Mouse (Mus musculus) MEL (cell line): Measurements from ENCODE around the gene Nisch. TPM values are rescaled to one million over a fixed set of nuclear protein-coding genes. Genes with fewer than 3 reads are reported as not detected.
A peak's percentile ranks its signal among the peaks of the same experiment; 100 is the strongest.

Experiments
- DNase-seq: peaks from one replicate; pipeline ENCODE4 v3.0.0; 2011; ENCODE audit warnings: low read depth, low spot score
- H3K27ac ChIP-seq: 2 replicates; pipeline ENCODE4 v1.5.1; 2012; ENCODE audit warnings: low read depth, mild to moderate bottlenecking, control low read depth, low read length, moderate library complexity; ENCODE audit not compliant: control insufficient read depth
- H3K27me3 ChIP-seq, 2 experiments: fragments of 150-350 bp in 1 of 2; sonication (generic) in 1 of 2; 2 replicates each; pipeline ENCODE4 v1.6.1; 2012; ENCODE audit warnings: low read length in 2 of 2, mild to moderate bottlenecking in 2 of 2, improper control_type of control experiment in 1 of 2, moderate library complexity in 1 of 2; ENCODE audit not compliant: insufficient read depth in 2 of 2, control insufficient read depth in 1 of 2
- H3K36me3 ChIP-seq, 2 experiments: 2 replicates each; pipeline ENCODE4 v1.6.1; 2012 to 2014; ENCODE audit warnings: low read length in 2 of 2, improper control_type of control experiment in 1 of 2, inconsistent platforms in 1 of 2, mild to moderate bottlenecking in 1 of 2; ENCODE audit not compliant: insufficient read depth in 2 of 2, control insufficient read depth in 1 of 2
- H3K4me1 ChIP-seq, 2 experiments: fragments of 150-350 bp in 1 of 2; sonication (generic) in 1 of 2; 2 replicates each; pipeline ENCODE4 v1.6.1; 2012; ENCODE audit warnings: low read length in 2 of 2, improper control_type of control experiment in 1 of 2, mild to moderate bottlenecking in 1 of 2; ENCODE audit not compliant: insufficient read depth in 2 of 2, control insufficient read depth in 1 of 2
- H3K4me3 ChIP-seq, 2 experiments: fragments of 150-350 bp in 1 of 2; sonication (generic) in 1 of 2; 2 replicates each; pipeline ENCODE4 v1.5.1; 2012; ENCODE audit warnings: low read depth in 2 of 2, low read length in 2 of 2, mild to moderate bottlenecking in 2 of 2, moderate library complexity in 2 of 2, control low read depth in 1 of 2, improper control_type of control experiment in 1 of 2; ENCODE audit not compliant: control insufficient read depth in 1 of 2, insufficient read depth in 1 of 2
- H3K79me2 ChIP-seq: 2 replicates; pipeline ENCODE4 v1.6.1; 2012; ENCODE audit warnings: mild to moderate bottlenecking, low read length, moderate library complexity; ENCODE audit not compliant: control insufficient read depth, poor library complexity, insufficient read depth
- H3K9ac ChIP-seq: 2 replicates; pipeline ENCODE4 v1.6.1; 2012; ENCODE audit warnings: low read depth, mild to moderate bottlenecking, control low read depth, low read length, moderate library complexity; ENCODE audit not compliant: control insufficient read depth, poor library complexity, severe bottlenecking
- H3K9me3 ChIP-seq: fragments of 150-350 bp; sonication (generic); replicated peaks from 2 replicates; pipeline ENCODE4 v1.6.1; 2012; ENCODE audit warnings: mild to moderate bottlenecking, low read length, improper control_type of control experiment, moderate library complexity; ENCODE audit not compliant: insufficient read depth
- CTCF ChIP-seq, 3 experiments: IDR thresholded peaks in 2 of 3; conservative IDR thresholded peaks in 1 of 3; 2 replicates each; pipeline ENCODE4 v1.5.1; 2011 to 2012; ENCODE audit warnings: low read length in 3 of 3, low read depth in 2 of 3, mild to moderate bottlenecking in 2 of 3, improper control_type of control experiment in 1 of 3, inconsistent platforms in 1 of 3, mixed read lengths in 1 of 3, moderate library complexity in 1 of 3; ENCODE audit not compliant: control insufficient read depth in 1 of 3, insufficient read depth in 1 of 3, poor library complexity in 1 of 3, severe bottlenecking in 1 of 3
- E2F4 ChIP-seq: IDR thresholded peaks from 2 replicates; pipeline ENCODE4 v1.6.1; 2011; ENCODE audit warnings: low read depth, low read length, improper control_type of control experiment, borderline replicate concordance
- ETS1 ChIP-seq: IDR thresholded peaks from 2 replicates; pipeline ENCODE4 v1.6.1; 2012; ENCODE audit warnings: low read depth, mild to moderate bottlenecking, inconsistent platforms, low read length, improper control_type of control experiment, moderate library complexity
- MAZ ChIP-seq: IDR thresholded peaks from 2 replicates; pipeline ENCODE4 v1.6.1; 2012; ENCODE audit warnings: low read depth, mild to moderate bottlenecking, inconsistent platforms, low read length, improper control_type of control experiment
- MXI1 ChIP-seq: IDR thresholded peaks from 2 replicates; pipeline ENCODE4 v1.6.1; 2011; ENCODE audit warnings: mild to moderate bottlenecking, low read depth, low read length, improper control_type of control experiment
- NRF1 ChIP-seq: IDR thresholded peaks from 2 replicates; pipeline ENCODE4 v1.6.1; 2014; ENCODE audit warnings: low read depth, mild to moderate bottlenecking, inconsistent platforms, low read length, improper control_type of control experiment, moderate library complexity; ENCODE audit not compliant: poor library complexity, insufficient read depth, severe bottlenecking
- POLR2A ChIP-seq, 2 experiments: IDR thresholded peaks; 2 replicates each; pipeline ENCODE4 v1.6.1; 2011 to 2012; ENCODE audit warnings: low read length in 2 of 2, mild to moderate bottlenecking in 2 of 2, control low read depth in 1 of 2, improper control_type of control experiment in 1 of 2, low read depth in 1 of 2, moderate library complexity in 1 of 2; ENCODE audit not compliant: control insufficient read depth in 1 of 2, insufficient read depth in 1 of 2, poor library complexity in 1 of 2
- POLR2AphosphoS2 ChIP-seq: IDR thresholded peaks from 2 replicates; pipeline ENCODE4 v1.6.1; 2011; ENCODE audit warnings: low read length, improper control_type of control experiment
- POLR2AphosphoS5 ChIP-seq: IDR thresholded peaks from 2 replicates; pipeline ENCODE4 v1.6.1; 2012; ENCODE audit warnings: low read depth, borderline replicate concordance, mild to moderate bottlenecking, inconsistent platforms, low read length, moderate library complexity, mixed read lengths
- RAD21 ChIP-seq: IDR thresholded peaks from 2 replicates; pipeline ENCODE4 v1.6.1; 2011; ENCODE audit warnings: mild to moderate bottlenecking, low read depth, low read length, improper control_type of control experiment
- SIN3A ChIP-seq: IDR thresholded peaks from 2 replicates; pipeline ENCODE4 v1.6.1; 2012; ENCODE audit warnings: low read length, improper control_type of control experiment, inconsistent platforms
- SMC3 ChIP-seq: IDR thresholded peaks from 2 replicates; pipeline ENCODE4 v1.6.1; 2011; ENCODE audit warnings: low read depth, low read length, improper control_type of control experiment
- TCF12 ChIP-seq: IDR thresholded peaks from 2 replicates; pipeline ENCODE4 v1.6.1; 2014; ENCODE audit warnings: low read depth, mild to moderate bottlenecking, inconsistent platforms, low read length, improper control_type of control experiment, moderate library complexity
- USF1 ChIP-seq: IDR thresholded peaks from 2 replicates; pipeline ENCODE4 v1.6.1; 2014; ENCODE audit warnings: low read depth, mild to moderate bottlenecking, inconsistent platforms, low read length, improper control_type of control experiment, moderate library complexity
- ZC3H11A ChIP-seq: IDR thresholded peaks from 2 replicates; pipeline ENCODE4 v1.6.1; 2012; ENCODE audit warnings: low read depth, mild to moderate bottlenecking, inconsistent platforms, low read length, improper control_type of control experiment
- ZKSCAN1 ChIP-seq: IDR thresholded peaks from 2 replicates; pipeline ENCODE4 v1.6.1; 2012; ENCODE audit warnings: low read depth, mild to moderate bottlenecking, inconsistent platforms, low read length, improper control_type of control experiment, moderate library complexity
- ZNF384 ChIP-seq: IDR thresholded peaks from 2 replicates; pipeline ENCODE4 v1.6.1; 2012; ENCODE audit warnings: low read depth, mild to moderate bottlenecking, inconsistent platforms, low read length, improper control_type of control experiment
- polyA plus RNA-seq, 2 experiments: library from polyadenylated mRNA; stranded (reverse) in 1 of 2; unstranded in 1 of 2; fragments of >175 nt in 1 of 2; fragments of >200 nt in 1 of 2; gene quantifications; 2 replicates each; pipeline versions ENCODE4 v1.2.1 to v1.2.4; 2012; ENCODE audit warnings: low replicate concordance in 2 of 2, low read depth in 1 of 2; ENCODE audit not compliant: insufficient read length in 2 of 2, insufficient read depth in 1 of 2, missing spikeins in 1 of 2
- total RNA-seq: library from RNA; depleted of rRNA; stranded (reverse); fragments of 300-350 nt; gene quantifications from 2 replicates; pipeline ENCODE4 v1.2.3, GENCODE M21; 2012

Nisch gene
- total and polyA plus RNA-seq, 3 experiments, result 53.0 to 154 TPM; not detected in 1

DNA sequence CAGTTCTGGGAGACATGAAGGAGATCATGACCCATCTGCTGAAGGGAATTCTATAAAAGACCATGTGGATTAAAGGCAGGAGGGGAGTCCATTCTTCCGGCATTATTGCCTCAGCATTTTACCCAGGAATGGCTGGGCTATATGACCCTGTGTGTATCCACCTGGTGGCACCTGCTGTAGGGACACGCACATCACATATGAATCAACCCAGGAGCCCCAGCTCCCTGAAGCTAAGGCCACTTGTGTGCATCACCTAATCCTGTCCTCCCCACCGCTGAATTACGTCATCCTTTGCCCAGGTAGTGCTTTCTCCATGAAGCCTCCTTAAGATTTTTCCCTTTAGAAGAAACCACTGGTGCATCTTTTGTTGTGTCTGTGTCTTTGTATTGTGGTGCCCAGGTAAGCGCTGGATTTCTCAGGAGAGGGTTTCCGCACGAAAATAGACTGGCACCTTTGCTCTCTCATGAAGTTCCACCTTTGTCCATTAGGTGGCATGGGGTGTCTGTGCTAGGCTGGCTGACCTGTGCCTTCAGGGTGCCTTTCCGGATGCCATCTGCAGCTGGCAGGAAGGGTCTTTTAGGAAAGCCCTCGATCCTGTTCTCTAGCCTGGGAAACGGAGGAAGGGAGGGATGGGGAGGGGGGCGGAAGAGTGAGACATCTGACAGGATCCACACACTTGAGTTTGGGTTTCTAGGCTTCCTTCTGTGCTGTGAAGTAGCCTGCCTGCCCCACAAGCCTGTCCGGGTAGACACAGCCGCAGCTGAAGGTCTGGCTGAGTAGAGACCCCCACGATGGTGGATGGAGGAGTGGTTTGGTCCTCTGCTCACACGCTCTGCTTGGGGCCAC is 1.4 kb downstream of the Nisch start:
- no peak overlapping the region for H3K4me3 ChIP-seq
- DNase-seq, result peak; percentile 70
- peaks cover 0 to 5% of the 10 kb centered on the region in 2 experiments; a peak in 2 of 4 replicates for H3K27me3 ChIP-seq
- no peaks in the 10 kb centered on the region for H3K79me2 ChIP-seq
- TF ChIP-seq ZC3H11A (peak; percentile 50), CTCF (IDR thresholded peaks at IDR 0.05 in 2 of 3, conservative IDR thresholded peaks at IDR 0.05 in 1 of 3; ENCODE audit: control insufficient read depth in 1 of 3, insufficient read depth in 1 of 3, low read depth in 2 of 3, low read length in 3 of 3, poor library complexity in 1 of 3, severe bottlenecking in 1 of 3) (peak; percentile 76 to 85 (median 80)), ZKSCAN1 (no peak), SIN3A (no peak), E2F4 (no peak), ZNF384 (0 out of 2 replicates have a peak, but pooled peaks have one; percentile 35), MAZ (no peak), RAD21 (peak; percentile 84), POLR2AphosphoS5 (no peak), POLR2A (IDR thresholded peaks at IDR 0.05; ENCODE audit: control insufficient read depth in 1 of 2, insufficient read depth in 1 of 2, low read depth in 1 of 2, low read length in 2 of 2, poor library complexity in 1 of 2) (no peak), NRF1 (no peak), ETS1 (no peak), SMC3 (peak; percentile 75), USF1 (no peak), TCF12 (no peak), POLR2AphosphoS2 (no peak)
- H3K36me3 ChIP-seq, result no peaks in the 10 kb centered on the region
- H3K9me3 ChIP-seq, result no peaks in the 10 kb centered on the region
- peaks cover 0 to 2% of the 10 kb centered on the region in 2 experiments; a peak in 1 of 4 replicates for H3K4me1 ChIP-seq
- H3K9ac ChIP-seq, result 0 out of 2 replicates have a peak overlapping the region, but pooled peaks have one; percentile 26
- H3K27ac ChIP-seq, result no peak overlapping the region

DNA sequence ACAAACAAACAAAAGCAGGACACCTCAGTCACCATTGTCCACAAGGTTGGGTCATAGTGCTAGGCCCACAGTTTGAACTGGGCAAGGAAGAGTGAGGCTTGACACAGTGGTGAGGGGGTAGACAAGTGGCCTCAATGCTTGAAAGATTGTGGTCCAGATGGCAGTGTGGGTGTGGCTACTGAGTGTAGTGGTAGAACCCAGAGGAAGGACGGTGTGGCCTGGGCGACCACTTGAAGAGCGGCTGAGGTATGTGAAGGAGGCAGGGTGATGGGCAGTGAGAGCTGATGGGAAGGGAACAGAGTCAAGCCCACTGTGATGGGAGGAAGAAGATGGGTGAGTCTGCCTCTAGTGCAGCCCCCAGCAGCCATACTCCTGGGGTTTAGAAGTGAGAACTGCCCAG is 2.1 kb downstream of the Nisch start:
- no peaks in the 10 kb centered on the region for H3K9me3 ChIP-seq
- H3K4me1 ChIP-seq, result peaks cover 0 to 2% of the 10 kb centered on the region in 2 experiments; a peak in 1 of 4 replicates
- H3K9ac ChIP-seq, result no peak overlapping the region
- no peaks in the 10 kb centered on the region for H3K36me3 ChIP-seq
- no peak for DNase-seq
- no peak overlapping the region for H3K4me3 ChIP-seq
- no peak overlapping the region for H3K27ac ChIP-seq
- H3K27me3 ChIP-seq, result peaks cover 0 to 5% of the 10 kb centered on the region in 2 experiments; a peak in 2 of 4 replicates
- H3K79me2 ChIP-seq, result no peaks in the 10 kb centered on the region
- no peak for TF ChIP-seq POLR2AphosphoS5
- TF ChIP-seq MXI1, result no peak
